In the genomic region with DNA sequence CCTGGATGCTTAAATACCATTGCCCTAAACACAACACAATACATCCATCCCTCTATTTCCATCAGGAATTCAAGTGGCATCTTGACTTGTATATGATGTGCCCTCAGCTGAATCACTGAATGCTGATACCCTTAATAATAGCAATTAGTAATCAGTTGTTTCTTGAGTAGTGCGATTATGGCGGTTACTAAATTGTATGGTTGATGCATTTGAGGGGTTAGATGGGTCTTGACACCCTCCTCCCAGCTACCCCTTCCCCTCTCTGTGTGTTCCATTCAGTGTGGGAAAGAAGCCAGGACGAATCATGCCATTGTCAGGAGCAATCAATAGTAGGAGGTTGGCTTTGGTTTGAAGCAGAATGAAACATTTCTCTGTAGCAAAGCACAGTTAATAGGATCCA, we compare ENCODE assay signal across 28 mouse cellular contexts. TPM values are rescaled to one million over a fixed set of nuclear protein-coding genes. Genes with fewer than 3 reads are reported as not detected.
DNase-seq lines count a peak whose midpoint lies in the region; ATAC-seq lines count a peak whose summit lies in the region.
"Had no signal": no experiment of that assay in that cellular context is flagged by ENCODE, and none has a peak within 500 bp of the region (broad histone marks: within the 10 kb centered on the region; RNA-seq: fewer than 3 reads in every experiment).

No protein-coding gene starts in this region.

- H3K27ac ChIP-seq in forebrain, embryonic 14.5 days (ENCODE audit: low read depth, low read length) = no peak overlapping the region
- H3K27ac ChIP-seq in forebrain, embryonic 10.5 days = no peak overlapping the region
- H3K27ac ChIP-seq in forebrain, embryonic 16.5 days (ENCODE audit: low read length) = no peak overlapping the region; the same call in 1 of the 2 replicates
- H3K27ac ChIP-seq: embryonic facial prominence, embryonic 13.5 days; embryonic facial prominence, embryonic 15.5 days had no signal

- H3K4me1 ChIP-seq in forebrain, embryonic 14.5 days (ENCODE audit: control insufficient read depth, insufficient read depth, low read length) = 0 out of 2 replicates have a peak, but pooled peaks cover 2% of the 10 kb centered on the region
- no peaks in the 10 kb centered on the region for H3K4me1 ChIP-seq in forebrain, embryonic 10.5 days
- peaks cover 15% of the 10 kb centered on the region for H3K4me1 ChIP-seq in forebrain, embryonic 16.5 days (replicated peaks; ENCODE audit: control insufficient read depth, insufficient read depth, low read length)
- H3K4me1 ChIP-seq: embryonic facial prominence, embryonic 13.5 days; embryonic facial prominence, embryonic 15.5 days had no signal

- WGBS in forebrain, embryonic 14.5 days = 65% methylated on average over 3 of the region's 3 CpGs
- 80% methylated on average over 3 of the region's 3 CpGs for WGBS in forebrain, embryonic 10.5 days
- WGBS in forebrain, embryonic 16.5 days = 43% methylated on average over 3 of the region's 3 CpGs

- ATAC-seq in forebrain, embryonic 14.5 days = peak; percentile 42; the same call in 1 of the 2 replicates
- peak; percentile 61; the same call in 1 of the 2 replicates for ATAC-seq in forebrain, embryonic 16.5 days
- ATAC-seq: activated CD4-positive, CD25-positive, alpha-beta regulatory T cell, adult 4 months; CD4-positive, CD25-positive, alpha-beta regulatory T cell, adult 4 months; Patski had no signal

- H3K9me3 ChIP-seq in forebrain, embryonic 14.5 days (replicated peaks; ENCODE audit: control insufficient read depth, low read length) = no peaks in the 10 kb centered on the region
- no peaks in the 10 kb centered on the region for H3K9me3 ChIP-seq in forebrain, embryonic 10.5 days
- no peaks in the 10 kb centered on the region for H3K9me3 ChIP-seq in forebrain, embryonic 16.5 days (ENCODE audit: control insufficient read depth, low read length)
- H3K9me3 ChIP-seq: embryonic facial prominence, embryonic 13.5 days; embryonic facial prominence, embryonic 15.5 days had no signal

- H3K27me3 ChIP-seq in forebrain, embryonic 14.5 days (replicated peaks; ENCODE audit: control insufficient read depth, insufficient read depth, low read length) = no peaks in the 10 kb centered on the region
- peaks cover 36% of the 10 kb centered on the region for H3K27me3 ChIP-seq in forebrain, embryonic 10.5 days (ENCODE audit: poor library complexity, severe bottlenecking)
- no peaks in the 10 kb centered on the region for H3K27me3 ChIP-seq in forebrain, embryonic 16.5 days (replicated peaks; ENCODE audit: control insufficient read depth, insufficient read depth, low read length)
- H3K27me3 ChIP-seq: embryonic facial prominence, embryonic 15.5 days had no signal

- H3K4me3 ChIP-seq in forebrain, embryonic 14.5 days (ENCODE audit: low read depth, low read length) = no peak overlapping the region
- H3K4me3 ChIP-seq in forebrain, embryonic 10.5 days = no peak overlapping the region
- no peak overlapping the region for H3K4me3 ChIP-seq in forebrain, embryonic 16.5 days (replicated peaks; ENCODE audit: low read length)
- H3K4me3 ChIP-seq: embryonic facial prominence, embryonic 13.5 days; embryonic facial prominence, embryonic 15.5 days; erythroblast, embryonic 14.5 days had no signal

- no peak overlapping the region for H3K9ac ChIP-seq in forebrain, embryonic 14.5 days (ENCODE audit: low read length)
- H3K9ac ChIP-seq in forebrain, embryonic 16.5 days (replicated peaks; ENCODE audit: low read depth, low read length) = no peak overlapping the region
- H3K9ac ChIP-seq: embryonic facial prominence, embryonic 13.5 days; embryonic facial prominence, embryonic 15.5 days had no signal

- no peaks in the 10 kb centered on the region for H3K36me3 ChIP-seq in forebrain, embryonic 14.5 days (ENCODE audit: control insufficient read depth, insufficient read depth, low read length)
- H3K36me3 ChIP-seq in forebrain, embryonic 10.5 days (replicated peaks) = no peaks in the 10 kb centered on the region
- H3K36me3 ChIP-seq in forebrain, embryonic 16.5 days (ENCODE audit: control insufficient read depth, insufficient read depth) = no peaks in the 10 kb centered on the region
- H3K36me3 ChIP-seq: embryonic facial prominence, embryonic 13.5 days; embryonic facial prominence, embryonic 15.5 days; G1E had no signal

- no peak overlapping the region for H3K4me2 ChIP-seq in forebrain, embryonic 14.5 days (ENCODE audit: low read length)
- H3K4me2 ChIP-seq in forebrain, embryonic 16.5 days (ENCODE audit: low read length) = no peak overlapping the region
- H3K4me2 ChIP-seq: embryonic facial prominence, embryonic 13.5 days; embryonic facial prominence, embryonic 15.5 days had no signal

- DNase-seq in forebrain, embryonic 14.5 days (ENCODE audit: low spot score) = peak; percentile 61
- no peak for DNase-seq in forebrain, embryonic 10.5 days (ENCODE audit: extremely low spot score, low spot score)
- DNase-seq in heart, adult 11 months = peak; percentile 74
- no peak for DNase-seq in heart, adult 18-20 months
- no peak for DNase-seq in B cell, adult 2 months
- DNase-seq in retina, embryonic 14.5 days (ENCODE audit: low spot score) = no peak
- DNase-seq: adrenal gland, adult 8-10 months; adrenal gland, postnatal 14 days; adrenal gland, postnatal 36 days; cerebellum, adult 11 months; cerebellum, adult 18-20 months; cerebellum, adult 8-10 months; cerebellum, adult 9-11 months; cerebellum, postnatal 14 days; cerebellum, postnatal 36 days; embryo, embryonic 11 days had no signal

RNA-seq across cellular contexts. Expression of a gene that starts 5.3 kb away (rescaled TPM):
- 0.05 TPM in 1 of 2 replicates, not detected in the other for polyA plus RNA-seq in forebrain, embryonic 14.5 days (2014; fragmentation: Nextera tagmentation; extraction: Ambion mirVana)
- polyA plus RNA-seq in forebrain, embryonic 10.5 days (2016; fragmentation: Nextera tagmentation; extraction: Ambion mirVana) = not detected in 2 replicates
- total RNA-seq in heart, adult 18-20 months (2021) = 10 to 100 TPM; 21.0 to 24.9 TPM
- polyA plus RNA-seq in forebrain, embryonic 16.5 days (2015; fragmentation: Nextera tagmentation; extraction: Ambion mirVana) = 0.14 and 0.33 TPM in 2 replicates
- total RNA-seq: adrenal gland, adult 18-20 months; adrenal gland, adult 8-10 months; adrenal gland, postnatal 14 days; adrenal gland, postnatal 36 days; CH12.LX; common myeloid progenitor, adult 5-6 weeks had no signal
- polyA plus RNA-seq: activated CD4-positive, CD25-positive, alpha-beta regulatory T cell, adult 4 months; CD4-positive, CD25-positive, alpha-beta regulatory T cell, adult 4 months; embryonic facial prominence, embryonic 11.5 days; embryonic facial prominence, embryonic 13.5 days; erythroblast, embryonic 14.5 days; G1E; Patski had no signal

Comparison
In these comparisons a context has a peak if more than half of its experiments do, and no peak if none do; other contexts are left out.
1. DNase-seq: peak in forebrain, embryonic 14.5 days (single experiment) and heart, adult 11 months (single experiment); none in forebrain, embryonic 10.5 days (single experiment), heart, adult 18-20 months (0 of 2), B cell, adult 2 months (0 of 2) and retina, embryonic 14.5 days (single experiment).